Mouse (Mus musculus) CH12.LX (cell line): Measurements from ENCODE around the gene Plxnb2.

Experiments
- CTCF ChIP-seq, 2 experiments: IDR thresholded peaks in 1 of 2; conservative IDR thresholded peaks in 1 of 2; 2 replicates each; pipeline ENCODE4 v1.5.1; 2011 to 2012; ENCODE audit warnings: low read depth in 2 of 2, low read length in 2 of 2, improper control_type of control experiment in 1 of 2, inconsistent platforms in 1 of 2, mild to moderate bottlenecking in 1 of 2, moderate library complexity in 1 of 2
- E2F4 ChIP-seq: IDR thresholded peaks from 2 replicates; pipeline ENCODE4 v1.6.1; 2011; ENCODE audit warnings: low read depth, low read length, improper control_type of control experiment; ENCODE audit not compliant: insufficient replicate concordance
- EP300 ChIP-seq: IDR thresholded peaks from 2 replicates; pipeline ENCODE4 v1.6.1; 2011; ENCODE audit warnings: low read length, improper control_type of control experiment
- MAX ChIP-seq: IDR thresholded peaks from 2 replicates; pipeline ENCODE4 v1.6.1; 2011; ENCODE audit warnings: low read length, improper control_type of control experiment
- MEF2A ChIP-seq: IDR thresholded peaks from 2 replicates; pipeline ENCODE4 v1.6.1; 2014; ENCODE audit warnings: low read depth, mild to moderate bottlenecking, inconsistent platforms, low read length, improper control_type of control experiment, borderline replicate concordance
- MXI1 ChIP-seq: IDR thresholded peaks from 2 replicates; pipeline ENCODE4 v1.6.1; 2011; ENCODE audit warnings: mild to moderate bottlenecking, low read depth, low read length, improper control_type of control experiment
- POLR2A ChIP-seq: IDR thresholded peaks from 2 replicates; pipeline ENCODE4 v1.6.1; 2011; ENCODE audit warnings: low read depth, mild to moderate bottlenecking, improper control_type of control experiment, low read length
- POLR2AphosphoS2 ChIP-seq: IDR thresholded peaks from 2 replicates; pipeline ENCODE4 v1.6.1; 2011; ENCODE audit warnings: low read depth, low read length, improper control_type of control experiment
- RAD21 ChIP-seq: IDR thresholded peaks from 2 replicates; pipeline ENCODE4 v1.6.1; 2011; ENCODE audit warnings: low read depth, mild to moderate bottlenecking, low read length, improper control_type of control experiment, moderate library complexity
- RCOR1 ChIP-seq: conservative IDR thresholded peaks from 2 replicates; pipeline ENCODE4 v1.6.1; 2012; ENCODE audit warnings: low read depth, mild to moderate bottlenecking, inconsistent platforms, low read length, improper control_type of control experiment
- TBP ChIP-seq: conservative IDR thresholded peaks from 2 replicates; pipeline ENCODE4 v1.6.1; 2011; ENCODE audit warnings: low read depth, low read length, improper control_type of control experiment
- TCF12 ChIP-seq: IDR thresholded peaks from 2 replicates; pipeline ENCODE4 v1.6.1; 2014; ENCODE audit warnings: low read depth, mild to moderate bottlenecking, inconsistent platforms, low read length, improper control_type of control experiment
- USF1 ChIP-seq: IDR thresholded peaks from 2 replicates; pipeline ENCODE4 v1.6.1; 2014; ENCODE audit warnings: low read depth, mild to moderate bottlenecking, inconsistent platforms, low read length, improper control_type of control experiment

DNA sequence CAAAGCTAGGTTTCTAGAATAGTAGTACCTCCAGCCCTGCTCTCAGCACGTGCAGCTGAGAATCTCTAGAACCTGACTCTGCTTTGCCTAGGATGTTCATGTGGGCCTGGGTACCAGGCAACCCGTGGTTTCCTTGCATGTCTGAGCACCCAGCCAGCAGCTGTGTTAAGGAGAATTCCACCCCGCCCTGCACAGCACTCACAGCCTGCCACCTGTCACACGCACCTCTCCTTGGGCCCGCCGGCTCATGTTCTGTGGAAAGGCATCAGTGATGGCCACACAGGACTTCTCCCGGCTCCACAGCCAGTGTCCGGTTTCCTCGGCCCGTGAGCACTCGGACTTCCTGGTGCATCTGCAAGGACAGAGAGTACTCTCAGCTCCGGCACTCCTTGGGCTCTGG, 15.1 kb downstream of the Plxnb2 start:
- TF ChIP-seq CTCF (conservative IDR thresholded peaks at IDR 0.05 in 1 of 2, IDR thresholded peaks at IDR 0.05 in 1 of 2; ENCODE audit: low read depth in 2 of 2, low read length in 2 of 2) (no peak), POLR2A (no peak), POLR2AphosphoS2 (no peak), MAX (no peak), E2F4 (no peak), TCF12 (no peak), TBP (no peak), MXI1 (no peak), EP300 (no peak), USF1 (no peak), MEF2A (no peak), RAD21 (no peak), RCOR1 (no peak)
